Mouse (Mus musculus) cerebellum, adult 11 months (tissue): ENCODE measurements around the gene Htra2.

ENCODE experiments used
- DNase-seq: peaks from one replicate; pipeline ENCODE4 v3.0.0; 2022

Gene Htra2

GRCm38 (mm10) chr6:83069488-83070246 lies 14.6 kb upstream of the Htra2 start:
- DNase-seq = no peak

GRCm38 (mm10) chr6:83068706-83069487 lies 13.8 kb upstream of the Htra2 start:
- DNase-seq = no peak

- DNase-seq = no peak
Observed at GRCm38 (mm10) chr6:83068221-83068620, 13.1 kb upstream of the Htra2 start.

GRCm38 (mm10) chr6:83066441-83066840 lies 11.4 kb upstream of the Htra2 start:
- no peak for DNase-seq

GRCm38 (mm10) chr6:83065995-83066394 lies 10.9 kb upstream of the Htra2 start:
- DNase-seq = no peak

GRCm38 (mm10) chr6:83058725-83059124 lies 3.7 kb upstream of the Htra2 start:
- DNase-seq = no peak

GRCm38 (mm10) chr6:83057790-83058189 lies 2.7 kb upstream of the Htra2 start, which contains the start of gene Dqx1:
TSS of gene Dqx1 (plus strand) at chr6:83057844.
- DNase-seq = no peak

- peak; percentile 94 for DNase-seq
Observed at GRCm38 (mm10) chr6:83054074-83054851, 810 bp downstream of the Htra2 start, which contains the start of gene Aup1. TSS of gene Aup1 (plus strand) at chr6:83054521.

- DNase-seq = no peak
Observed at GRCm38 (mm10) chr6:83053136-83053960, 1.7 kb downstream of the Htra2 start.

- DNase-seq = no peak
Observed at GRCm38 (mm10) chr6:83049367-83049766, 5.7 kb downstream of the Htra2 start.

GRCm38 (mm10) chr6:83044742-83045141 lies 10.3 kb downstream of the Htra2 start:
- no peak for DNase-seq

GRCm38 (mm10) chr6:83043993-83044392 lies 11.1 kb downstream of the Htra2 start:
- no peak for DNase-seq

GRCm38 (mm10) chr6:83043561-83043960 lies 11.5 kb downstream of the Htra2 start:
- DNase-seq = no peak

GRCm38 (mm10) chr6:83040601-83041000 lies 14.5 kb downstream of the Htra2 start:
- DNase-seq = no peak

GRCm38 (mm10) chr6:83038496-83039012 lies 16.5 kb downstream of the Htra2 start:
- peak; percentile 85 for DNase-seq

GRCm38 (mm10) chr6:83037188-83037587 lies 17.9 kb downstream of the Htra2 start:
- DNase-seq = no peak

- no peak for DNase-seq
Observed at GRCm38 (mm10) chr6:83034463-83035055, 20.5 kb downstream of the Htra2 start.

GRCm38 (mm10) chr6:83033249-83034185 lies 21.6 kb downstream of the Htra2 start, which contains the start of the genes Dok1 and Loxl3:
TSS of gene Dok1 (minus strand) at chr6:83033471.
TSS of gene Loxl3 (plus strand) at chr6:83034173.
- no peak for DNase-seq

GRCm38 (mm10) chr6:83032769-83033191 lies 22.3 kb downstream of the Htra2 start:
- DNase-seq = no peak

- DNase-seq = no peak
Observed at GRCm38 (mm10) chr6:83031921-83032590, 23.0 kb downstream of the Htra2 start.
